Mouse (Mus musculus) G1E (cell line): Measurements from ENCODE around the gene Fam189a1.

Source experiments
- CTCF ChIP-seq: IDR thresholded peaks from 2 replicates; pipeline ENCODE4 v1.5.1; 2012; ENCODE audit warnings: low read depth, low read length, inconsistent platforms, mixed read lengths
- GATA1 ChIP-seq: IDR thresholded peaks from 2 replicates; pipeline ENCODE4 v1.6.1; 2012; ENCODE audit warnings: borderline replicate concordance, low read length, inconsistent platforms, mixed read lengths
- GATA2 ChIP-seq: IDR thresholded peaks from 2 replicates; pipeline ENCODE4 v1.6.1; 2012; ENCODE audit warnings: low read depth, low read length, inconsistent platforms, borderline replicate concordance

DNA sequence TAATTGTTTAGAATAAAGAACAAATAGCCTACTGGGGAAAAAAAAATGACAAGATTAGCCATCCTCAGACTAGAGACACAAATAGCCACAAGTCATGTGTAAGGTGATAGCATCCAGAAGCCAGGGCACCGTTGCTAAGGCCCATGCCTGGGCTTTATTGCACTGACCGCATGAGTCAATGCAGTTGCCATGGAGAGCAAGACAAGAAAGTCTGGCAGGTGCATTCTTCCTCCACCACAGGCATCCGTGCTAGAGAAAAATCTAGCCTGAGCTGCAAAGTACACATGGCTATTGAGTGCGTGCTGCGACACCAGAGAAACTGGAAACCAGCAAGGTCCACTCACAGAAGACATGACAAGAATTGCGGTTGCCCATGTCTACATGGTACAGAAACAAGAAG lies 347.5 kb downstream of the Fam189a1 start:
- TF ChIP-seq CTCF: no peak
- TF ChIP-seq GATA2: no peak
- TF ChIP-seq GATA1: no peak
